Mouse (Mus musculus): ENCODE data around the gene Fhit. TPM values are rescaled to one million over a fixed set of nuclear protein-coding genes. Genes with fewer than 3 reads are reported as not detected.
"Not testable (repeated sequence)": the region's sequence is repeated elsewhere in the genome, so short reads cannot be mapped to it uniquely, and the experiment has no call there.

The Fhit gene
- polyA plus RNA-seq, 1 experiment from 2014 or later, result 6.1 TPM

GRCm38 (mm10) chr14:10754883-10755282 is 407.0 kb downstream of the Fhit start:
- not testable (repeated sequence) for H3K27me3 ChIP-seq (ENCODE audit: control insufficient read depth, insufficient read depth, low read length); H3K4me2 ChIP-seq (ENCODE audit: low read length); H3K36me3 ChIP-seq (ENCODE audit: control insufficient read depth, insufficient read depth, low read length); H3K9me3 ChIP-seq (ENCODE audit: control insufficient read depth, low read length); H3K4me1 ChIP-seq (ENCODE audit: control insufficient read depth in 2 of 2, insufficient read depth in 2 of 2, low read length in 2 of 2); H3K4me3 ChIP-seq (ENCODE audit: control insufficient read depth in 1 of 2, insufficient read depth in 1 of 2, low read depth in 1 of 2, low read length in 2 of 2); ATAC-seq (ENCODE audit: insufficient number of reproducible peaks, insufficient read depth, low FRiP score, low read depth); H3K9ac ChIP-seq (ENCODE audit: low read length); H3K27ac ChIP-seq (replicated peaks in 1 of 2; ENCODE audit: control insufficient read depth in 1 of 2, insufficient read depth in 1 of 2, low read depth in 2 of 2, low read length in 2 of 2)
- 80% methylated on average over 1 of the region's 1 CpGs for WGBS

GRCm38 (mm10) chr14:10738076-10738475 is 423.8 kb downstream of the Fhit start:
- no peaks in the 10 kb centered on the region for H3K4me1 ChIP-seq (ENCODE audit: control insufficient read depth in 2 of 2, insufficient read depth in 2 of 2, low read length in 2 of 2)
- no peaks in the 10 kb centered on the region for H3K36me3 ChIP-seq (ENCODE audit: control insufficient read depth, insufficient read depth, low read length)
- ATAC-seq (ENCODE audit: insufficient number of reproducible peaks, insufficient read depth, low FRiP score, low read depth), result no peak
- WGBS, result 52% methylated on average over 2 of the region's 2 CpGs
- H3K9me3 ChIP-seq (ENCODE audit: control insufficient read depth, low read length), result no peaks in the 10 kb centered on the region
- no peak overlapping the region for H3K4me2 ChIP-seq (ENCODE audit: low read length)
- H3K9ac ChIP-seq (ENCODE audit: low read length), result no peak overlapping the region
- no peak overlapping the region for H3K4me3 ChIP-seq (ENCODE audit: control insufficient read depth in 1 of 2, insufficient read depth in 1 of 2, low read depth in 1 of 2, low read length in 2 of 2)
- no peaks in the 10 kb centered on the region for H3K27me3 ChIP-seq (ENCODE audit: control insufficient read depth, insufficient read depth, low read length)
- no peak overlapping the region for H3K27ac ChIP-seq (replicated peaks in 1 of 2; ENCODE audit: control insufficient read depth in 1 of 2, insufficient read depth in 1 of 2, low read depth in 2 of 2, low read length in 2 of 2)

GRCm38 (mm10) chr14:10722525-10722924 is 439.3 kb downstream of the Fhit start:
- Histone ChIP-seq H3K4me2 (ENCODE audit: low read length) (no peak overlapping the region), H3K27ac (replicated peaks in 1 of 2; ENCODE audit: control insufficient read depth in 1 of 2, insufficient read depth in 1 of 2, low read depth in 2 of 2, low read length in 2 of 2) (no peak overlapping the region), H3K36me3 (ENCODE audit: control insufficient read depth, insufficient read depth, low read length) (no peaks in the 10 kb centered on the region), H3K4me3 (ENCODE audit: control insufficient read depth in 1 of 2, insufficient read depth in 1 of 2, low read depth in 1 of 2, low read length in 2 of 2) (no peak overlapping the region), H3K4me1 (ENCODE audit: control insufficient read depth in 2 of 2, insufficient read depth in 2 of 2, low read length in 2 of 2) (no peaks in the 10 kb centered on the region), H3K27me3 (ENCODE audit: control insufficient read depth, insufficient read depth, low read length) (no peaks in the 10 kb centered on the region), H3K9me3 (ENCODE audit: control insufficient read depth, low read length) (no peaks in the 10 kb centered on the region), H3K9ac (ENCODE audit: low read length) (no peak overlapping the region)
- no peak for ATAC-seq (ENCODE audit: insufficient number of reproducible peaks, insufficient read depth, low FRiP score, low read depth)

- H3K27ac ChIP-seq (replicated peaks in 1 of 2; ENCODE audit: control insufficient read depth in 1 of 2, insufficient read depth in 1 of 2, low read depth in 2 of 2, low read length in 2 of 2), result no peak overlapping the region
- 62% methylated on average over 3 of the region's 3 CpGs for WGBS
- H3K27me3 ChIP-seq (ENCODE audit: control insufficient read depth, insufficient read depth, low read length), result no peaks in the 10 kb centered on the region
Observed at GRCm38 (mm10) chr14:10712916-10713315, 448.9 kb downstream of the Fhit start.

GRCm38 (mm10) chr14:10712522-10712881 is 449.3 kb downstream of the Fhit start:
- no peak for ATAC-seq (ENCODE audit: insufficient number of reproducible peaks, insufficient read depth, low FRiP score, low read depth)
- Histone ChIP-seq H3K4me3 (ENCODE audit: control insufficient read depth in 1 of 2, insufficient read depth in 1 of 2, low read depth in 1 of 2, low read length in 2 of 2) (no peak overlapping the region), H3K4me1 (ENCODE audit: control insufficient read depth in 2 of 2, insufficient read depth in 2 of 2, low read length in 2 of 2) (no peaks in the 10 kb centered on the region), H3K9me3 (ENCODE audit: control insufficient read depth, low read length) (no peaks in the 10 kb centered on the region), H3K36me3 (ENCODE audit: control insufficient read depth, insufficient read depth, low read length) (no peaks in the 10 kb centered on the region), H3K4me2 (ENCODE audit: low read length) (no peak overlapping the region), H3K27ac (replicated peaks in 1 of 2; ENCODE audit: control insufficient read depth in 1 of 2, insufficient read depth in 1 of 2, low read depth in 2 of 2, low read length in 2 of 2) (no peak overlapping the region), H3K27me3 (ENCODE audit: control insufficient read depth, insufficient read depth, low read length) (no peaks in the 10 kb centered on the region), H3K9ac (ENCODE audit: low read length) (no peak overlapping the region)
- 92% methylated on average over 7 of the region's 7 CpGs for WGBS

More at GRCm38 (mm10) chr14:10712916-10713315, 448.9 kb downstream of the Fhit start:
- Histone ChIP-seq H3K9ac (ENCODE audit: low read length) (no peak overlapping the region), H3K36me3 (ENCODE audit: control insufficient read depth, insufficient read depth, low read length) (no peaks in the 10 kb centered on the region), H3K4me1 (ENCODE audit: control insufficient read depth in 2 of 2, insufficient read depth in 2 of 2, low read length in 2 of 2) (no peaks in the 10 kb centered on the region), H3K4me2 (ENCODE audit: low read length) (no peak overlapping the region), H3K4me3 (ENCODE audit: control insufficient read depth in 1 of 2, insufficient read depth in 1 of 2, low read depth in 1 of 2, low read length in 2 of 2) (no peak overlapping the region), H3K9me3 (ENCODE audit: control insufficient read depth, low read length) (no peaks in the 10 kb centered on the region)
- no peak for ATAC-seq (ENCODE audit: insufficient number of reproducible peaks, insufficient read depth, low FRiP score, low read depth)

- no peak overlapping the region for H3K4me3 ChIP-seq (ENCODE audit: control insufficient read depth in 1 of 2, insufficient read depth in 1 of 2, low read depth in 1 of 2, low read length in 2 of 2)
- no peak overlapping the region for H3K27ac ChIP-seq (replicated peaks in 1 of 2; ENCODE audit: control insufficient read depth in 1 of 2, insufficient read depth in 1 of 2, low read depth in 2 of 2, low read length in 2 of 2)
- no peaks in the 10 kb centered on the region for H3K36me3 ChIP-seq (ENCODE audit: control insufficient read depth, insufficient read depth, low read length)
- 84% methylated on average over 5 of the region's 5 CpGs for WGBS
- H3K27me3 ChIP-seq (ENCODE audit: control insufficient read depth, insufficient read depth, low read length), result no peaks in the 10 kb centered on the region
- no peak for ATAC-seq (ENCODE audit: insufficient number of reproducible peaks, insufficient read depth, low FRiP score, low read depth)
- no peaks in the 10 kb centered on the region for H3K9me3 ChIP-seq (ENCODE audit: control insufficient read depth, low read length)
- H3K4me1 ChIP-seq (ENCODE audit: control insufficient read depth in 2 of 2, insufficient read depth in 2 of 2, low read length in 2 of 2), result no peaks in the 10 kb centered on the region
- H3K9ac ChIP-seq (ENCODE audit: low read length), result no peak overlapping the region
- no peak overlapping the region for H3K4me2 ChIP-seq (ENCODE audit: low read length)
Observed at GRCm38 (mm10) chr14:10711841-10712521, 449.9 kb downstream of the Fhit start.

- Histone ChIP-seq H3K4me2 (ENCODE audit: low read length) (no peak overlapping the region), H3K4me1 (ENCODE audit: control insufficient read depth in 2 of 2, insufficient read depth in 2 of 2, low read length in 2 of 2) (no peaks in the 10 kb centered on the region), H3K27me3 (ENCODE audit: control insufficient read depth, insufficient read depth, low read length) (no peaks in the 10 kb centered on the region), H3K36me3 (ENCODE audit: control insufficient read depth, insufficient read depth, low read length) (no peaks in the 10 kb centered on the region), H3K9ac (ENCODE audit: low read length) (no peak overlapping the region), H3K4me3 (ENCODE audit: control insufficient read depth in 1 of 2, insufficient read depth in 1 of 2, low read depth in 1 of 2, low read length in 2 of 2) (no peak overlapping the region), H3K27ac (replicated peaks in 1 of 2; ENCODE audit: control insufficient read depth in 1 of 2, insufficient read depth in 1 of 2, low read depth in 2 of 2, low read length in 2 of 2) (no peak overlapping the region), H3K9me3 (ENCODE audit: control insufficient read depth, low read length) (no peaks in the 10 kb centered on the region)
- WGBS, result 86% methylated on average over 12 of the region's 12 CpGs
- no peak for ATAC-seq (ENCODE audit: insufficient number of reproducible peaks, insufficient read depth, low FRiP score, low read depth)
Observed at GRCm38 (mm10) chr14:10710796-10711311, 451.0 kb downstream of the Fhit start.

GRCm38 (mm10) chr14:10701707-10702106 is 460.1 kb downstream of the Fhit start:
- H3K4me1 ChIP-seq (ENCODE audit: control insufficient read depth in 2 of 2, insufficient read depth in 2 of 2, low read length in 2 of 2), result no peaks in the 10 kb centered on the region
- H3K36me3 ChIP-seq (ENCODE audit: control insufficient read depth, insufficient read depth, low read length), result no peaks in the 10 kb centered on the region
- WGBS, result 64% methylated on average over 2 of the region's 2 CpGs
- ATAC-seq (ENCODE audit: insufficient number of reproducible peaks, insufficient read depth, low FRiP score, low read depth), result no peak
- H3K9ac ChIP-seq (ENCODE audit: low read length), result no peak overlapping the region
- no peak overlapping the region for H3K27ac ChIP-seq (replicated peaks in 1 of 2; ENCODE audit: control insufficient read depth in 1 of 2, insufficient read depth in 1 of 2, low read depth in 2 of 2, low read length in 2 of 2)
- H3K4me3 ChIP-seq (ENCODE audit: control insufficient read depth in 1 of 2, insufficient read depth in 1 of 2, low read depth in 1 of 2, low read length in 2 of 2), result no peak overlapping the region
- H3K9me3 ChIP-seq (ENCODE audit: control insufficient read depth, low read length), result no peaks in the 10 kb centered on the region
- no peak overlapping the region for H3K4me2 ChIP-seq (ENCODE audit: low read length)
- H3K27me3 ChIP-seq (ENCODE audit: control insufficient read depth, insufficient read depth, low read length), result no peaks in the 10 kb centered on the region
